Mouse (Mus musculus) splenic B cell, adult 2 months (primary cell): ENCODE measurements at regions not wholly inside any gene's neighbourhood (a gene's known extent, or its start where the extent isn't known, plus 50 kb on each side); places are given as distances from the start of the nearest gene placed in this dataset.

ENCODE experiments used
- DNase-seq: peaks from one replicate; pipeline ENCODE4 v3.0.0-alpha.2; 2011; ENCODE audit warnings: low read depth, low spot score
- H3K27me3 ChIP-seq: 2 replicates; pipeline ENCODE4 v1.6.1; 2012; ENCODE audit warnings: mild to moderate bottlenecking, low read length, moderate library complexity, mixed read lengths; ENCODE audit not compliant: control insufficient read depth, poor library complexity, insufficient read depth, severe bottlenecking
- H3K36me3 ChIP-seq: 2 replicates; pipeline ENCODE4 v1.6.1; 2012; ENCODE audit warnings: mild to moderate bottlenecking, low read length, moderate library complexity, mixed read lengths; ENCODE audit not compliant: control insufficient read depth, poor library complexity, insufficient read depth, severe bottlenecking

- H3K36me3 ChIP-seq, result no peaks in the 10 kb centered on the region
- no peaks in the 10 kb centered on the region for H3K27me3 ChIP-seq
- no peak for DNase-seq
Measured at GRCm38 (mm10) chr3:35027898-35028297, 377.7 kb downstream of the Sox2 start.

- H3K27me3 ChIP-seq, result no peaks in the 10 kb centered on the region
- no peak for DNase-seq
Measured at GRCm38 (mm10) chr3:35029924-35030323, 379.7 kb downstream of the Sox2 start.

DNA sequence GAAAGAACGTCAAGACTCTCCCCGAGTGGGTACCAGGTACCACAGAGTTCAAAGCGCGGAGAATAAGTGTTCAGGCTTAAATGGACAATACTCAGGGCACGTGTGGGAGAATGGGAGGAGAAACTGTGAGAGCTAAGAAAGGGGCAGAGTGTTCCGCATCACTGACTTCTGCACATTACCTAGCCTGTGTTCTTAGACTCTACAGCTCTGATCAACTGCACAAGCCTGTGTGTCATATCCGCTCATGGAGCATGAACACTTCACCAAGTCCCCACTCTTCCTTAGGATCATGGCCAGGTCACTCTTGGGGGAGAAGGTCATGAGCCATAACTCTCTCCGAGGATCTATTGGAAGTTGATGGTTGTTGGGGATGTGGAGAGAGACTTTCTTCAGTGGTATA is 383.4 kb downstream of the Sox2 start:
- H3K36me3 ChIP-seq, result no peaks in the 10 kb centered on the region
- no peak for DNase-seq
- no peaks in the 10 kb centered on the region for H3K27me3 ChIP-seq

More at GRCm38 (mm10) chr3:35029924-35030323, 379.7 kb downstream of the Sox2 start:
- H3K36me3 ChIP-seq, result no peaks in the 10 kb centered on the region

GRCm38 (mm10) chr3:35035234-35035633 is 385.0 kb downstream of the Sox2 start:
- Histone ChIP-seq H3K27me3 (no peaks in the 10 kb centered on the region), H3K36me3 (no peaks in the 10 kb centered on the region)
- no peak for DNase-seq

DNA sequence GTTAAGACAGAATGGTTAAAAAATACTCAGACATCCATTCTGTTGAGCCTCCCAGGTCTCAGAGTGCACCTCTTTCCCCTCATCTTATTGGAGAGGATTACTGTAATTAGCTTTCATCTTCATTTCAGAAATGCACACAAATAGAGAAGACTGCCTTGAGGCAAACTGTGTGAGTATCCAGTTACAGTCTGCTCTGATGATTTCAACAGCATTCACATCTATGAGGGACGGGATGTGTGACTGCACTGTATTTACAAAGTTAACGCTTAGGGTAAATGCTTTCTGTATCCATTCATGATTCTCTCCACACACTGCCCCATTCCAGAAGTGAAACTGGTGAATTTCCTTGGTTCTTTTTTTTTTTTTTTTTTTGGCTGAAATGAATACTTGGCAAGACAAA is 393.5 kb downstream of the Sox2 start:
- Histone ChIP-seq H3K27me3 (no peaks in the 10 kb centered on the region), H3K36me3 (no peaks in the 10 kb centered on the region)
- no peak for DNase-seq

DNA sequence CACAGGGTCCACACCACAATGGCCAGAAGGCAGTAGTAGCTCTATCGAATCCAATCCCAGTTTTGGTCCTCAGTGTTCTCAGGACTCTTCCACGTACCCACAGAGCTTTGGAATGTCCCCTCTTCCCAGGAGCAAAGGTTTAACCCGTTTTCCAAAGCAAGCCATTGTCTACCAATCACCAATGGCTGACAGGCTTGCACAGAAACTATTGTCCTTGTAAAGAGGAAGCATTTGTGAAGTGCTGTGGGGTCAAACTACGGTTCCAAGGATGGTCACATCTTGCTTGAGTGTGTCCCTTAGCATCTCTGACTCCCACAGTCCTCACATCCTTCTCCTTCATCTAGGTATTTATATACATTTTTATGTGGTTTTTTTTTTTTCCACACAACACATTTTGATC is 409.2 kb downstream of the Sox2 start:
- no peaks in the 10 kb centered on the region for H3K36me3 ChIP-seq
- no peak for DNase-seq
- H3K27me3 ChIP-seq, result no peaks in the 10 kb centered on the region

- no peak for DNase-seq
- no peaks in the 10 kb centered on the region for H3K36me3 ChIP-seq
- H3K27me3 ChIP-seq, result no peaks in the 10 kb centered on the region
Measured at GRCm38 (mm10) chr3:35060042-35060441, 409.8 kb downstream of the Sox2 start.

GRCm38 (mm10) chr3:35066824-35067223 is 416.6 kb downstream of the Sox2 start:
- H3K36me3 ChIP-seq, result no peaks in the 10 kb centered on the region
- DNase-seq, result no peak
- no peaks in the 10 kb centered on the region for H3K27me3 ChIP-seq

DNA sequence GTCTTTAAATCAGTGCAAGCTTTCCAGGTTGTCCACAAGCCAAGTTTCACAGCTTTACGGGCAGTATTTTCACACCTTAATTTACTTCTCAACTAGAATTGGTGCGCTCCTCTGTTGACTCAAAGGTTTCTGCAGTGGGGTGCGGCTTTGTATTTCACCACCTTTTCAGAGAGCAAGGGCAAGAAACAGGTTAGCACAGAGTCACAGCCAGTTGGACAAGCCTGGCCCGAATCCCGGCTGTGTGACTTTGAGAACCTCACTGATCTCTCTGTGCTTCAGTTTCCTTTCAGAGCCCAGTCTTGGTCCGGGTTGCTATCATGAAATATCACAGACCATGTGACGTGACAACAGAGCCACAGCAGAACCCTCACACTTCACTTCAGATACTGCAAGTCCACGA is 418.4 kb downstream of the Sox2 start:
- Histone ChIP-seq H3K27me3 (no peaks in the 10 kb centered on the region), H3K36me3 (no peaks in the 10 kb centered on the region)
- no peak for DNase-seq

DNA sequence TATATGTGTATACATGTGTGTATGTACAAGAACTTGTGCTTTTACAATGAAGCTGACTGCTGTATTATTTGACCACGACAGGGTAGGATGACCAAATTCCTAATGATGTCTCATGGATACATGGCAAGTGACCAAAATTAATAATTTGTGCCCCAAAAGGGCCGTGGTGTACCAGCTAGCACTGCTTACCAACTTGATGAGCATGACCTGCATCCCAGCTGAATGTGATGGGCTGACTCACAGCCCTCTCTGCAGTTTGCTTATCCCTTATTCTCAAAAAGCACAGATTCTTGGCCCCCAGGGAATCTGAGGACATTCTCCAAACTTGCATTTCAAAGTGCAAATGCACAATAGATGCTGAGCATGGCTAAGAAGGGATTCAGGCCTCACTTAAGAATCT is 420.8 kb downstream of the Sox2 start:
- Histone ChIP-seq H3K36me3 (no peaks in the 10 kb centered on the region), H3K27me3 (no peaks in the 10 kb centered on the region)
- DNase-seq, result no peak

DNA sequence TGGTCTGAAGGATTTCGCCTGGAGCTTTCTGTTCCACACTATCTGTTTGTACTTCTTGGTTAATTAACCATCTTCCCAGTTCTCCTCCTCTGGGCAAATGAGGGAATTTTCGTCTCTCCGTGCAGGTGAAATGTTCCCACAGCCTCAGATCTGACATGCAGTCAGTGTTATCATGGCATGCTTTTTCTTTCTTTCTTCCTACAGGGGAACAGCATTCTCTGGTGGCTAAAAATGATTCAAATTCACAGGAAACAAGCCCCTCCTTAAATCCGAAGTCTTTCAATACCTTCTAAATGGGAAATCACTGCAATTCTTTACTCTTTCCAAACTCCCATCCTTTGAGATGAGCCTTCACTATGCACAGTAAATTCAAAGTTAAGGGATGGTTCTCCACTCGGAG is 429.7 kb downstream of the Sox2 start:
- Histone ChIP-seq H3K27me3 (no peaks in the 10 kb centered on the region), H3K36me3 (no peaks in the 10 kb centered on the region)
- DNase-seq, result no peak

- Histone ChIP-seq H3K36me3 (no peaks in the 10 kb centered on the region), H3K27me3 (no peaks in the 10 kb centered on the region)
- no peak for DNase-seq
Measured at GRCm38 (mm10) chr3:35084091-35084867, 434.1 kb downstream of the Sox2 start.

GRCm38 (mm10) chr3:35088241-35089080 is 438.3 kb downstream of the Sox2 start:
- H3K36me3 ChIP-seq, result no peaks in the 10 kb centered on the region
- no peaks in the 10 kb centered on the region for H3K27me3 ChIP-seq
- DNase-seq, result no peak

DNA sequence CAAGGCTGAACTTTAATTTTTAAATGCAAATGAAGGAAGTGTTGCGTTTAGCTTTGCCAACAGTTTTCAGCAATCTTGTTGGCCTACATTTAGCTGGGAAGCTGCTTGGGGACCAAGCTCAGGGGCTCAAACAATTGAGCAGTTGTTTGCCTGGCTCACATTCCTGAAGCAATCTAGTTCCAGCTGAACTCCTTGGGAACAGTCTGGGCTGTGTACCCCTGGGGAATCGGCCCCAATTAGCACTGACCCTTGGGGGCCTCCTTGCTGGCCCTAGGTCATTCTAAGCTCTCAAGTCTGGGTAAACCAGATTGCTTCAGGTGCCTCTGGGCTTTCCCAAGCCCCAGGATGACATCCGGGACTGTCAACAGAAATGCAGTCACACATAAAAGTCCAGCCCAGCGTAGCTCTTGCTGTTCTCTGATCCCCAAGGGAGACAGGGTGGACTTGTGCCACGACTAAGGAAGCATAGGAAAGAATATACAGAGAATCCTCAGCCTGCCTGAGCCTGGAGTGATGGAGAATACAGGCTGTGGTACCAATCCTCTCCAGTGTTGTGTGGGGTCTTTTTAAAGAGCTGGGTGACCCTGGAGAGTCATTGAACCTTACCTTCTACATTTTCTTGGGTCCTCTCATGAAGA is 440.4 kb downstream of the Sox2 start:
- H3K36me3 ChIP-seq, result no peaks in the 10 kb centered on the region
- DNase-seq, result no peak

GRCm38 (mm10) chr3:35093001-35093400 is 442.8 kb downstream of the Sox2 start:
- DNase-seq, result no peak
- H3K36me3 ChIP-seq, result no peaks in the 10 kb centered on the region
- no peaks in the 10 kb centered on the region for H3K27me3 ChIP-seq

More for the DNA sequence above, 440.4 kb downstream of the Sox2 start:
- H3K27me3 ChIP-seq, result no peaks in the 10 kb centered on the region
